Mouse (Mus musculus): ENCODE data around the gene Cdh3. TPM values are rescaled to one million over a fixed set of nuclear protein-coding genes. Genes with fewer than 3 reads are reported as not detected.

Gene Cdh3
- total and polyA plus RNA-seq, 3 experiments, result not detected

DNA sequence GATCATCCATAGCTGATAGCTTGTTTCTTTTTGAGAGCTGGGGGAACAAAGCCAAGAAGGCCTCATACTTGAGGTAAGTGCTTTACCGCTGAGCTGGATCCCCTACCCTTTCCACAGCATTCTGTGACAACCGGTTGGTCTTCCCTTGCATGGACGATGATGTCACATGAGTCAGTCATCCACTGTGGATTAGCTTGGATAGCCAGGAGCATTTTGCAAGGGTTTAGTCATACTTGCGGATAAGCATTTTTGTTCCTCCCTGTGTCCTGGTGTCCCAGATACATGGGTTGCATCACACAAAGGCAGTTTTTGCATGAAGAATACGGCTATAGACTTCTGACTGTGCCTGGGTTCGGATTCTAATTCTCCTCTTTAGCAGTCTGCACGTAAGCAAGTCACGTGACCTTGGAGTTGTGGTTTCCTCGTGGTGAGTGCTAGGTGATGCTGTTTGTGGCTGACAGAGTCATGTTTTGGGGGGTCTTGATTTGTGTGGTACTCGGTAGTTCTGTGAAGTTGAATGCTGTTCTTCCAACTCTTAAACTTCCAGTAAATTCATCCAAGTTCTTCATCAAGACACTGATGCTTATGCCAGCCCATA lies 19.3 kb downstream of the Cdh3 start:
- Histone ChIP-seq H3K4me2 (ENCODE audit: insufficient read depth, low read depth, poor library complexity, severe bottlenecking) (no peak overlapping the region), H3K27me3 (replicated peaks) (no peaks in the 10 kb centered on the region), H3K27ac (ENCODE audit: insufficient read depth, low read depth) (no peak overlapping the region), H3K9ac (ENCODE audit: insufficient read depth, low read depth) (no peak overlapping the region), H3K4me3 (replicated peaks in 1 of 3; ENCODE audit: low read depth in 2 of 3, low read length in 2 of 3, poor library complexity in 1 of 3) (no peak overlapping the region), H3K4me1 (ENCODE audit: control insufficient read depth in 1 of 2, insufficient read depth in 2 of 2) (peaks cover 3 to 5% of the 10 kb centered on the region in 2 experiments; a peak in 3 of 4 replicates), H3K36me3 (replicated peaks in 1 of 2; ENCODE audit: control insufficient read depth in 1 of 2, insufficient read depth in 1 of 2, low read length in 1 of 2) (no peaks in the 10 kb centered on the region), H3K9me3 (replicated peaks; ENCODE audit: low read length) (no peaks in the 10 kb centered on the region), H3K79me2 (replicated peaks; ENCODE audit: control insufficient read depth, extremely low read depth, insufficient read depth, poor library complexity, severe bottlenecking) (no peaks in the 10 kb centered on the region)
- in situ Hi-C loops (cut with MboI; ENCODE audit: low pct_ligation_motif_present, low pct_unique_long_range_greater_than_20kb, low sequenced_read_pairs), result no loop called here
- dilution Hi-C loops (cut with MboI; ENCODE audit: extremely low pct_ligation_motif_present, extremely low pct_unique_long_range_greater_than_20kb, low sequenced_read_pairs), result no loop called here
- TF ChIP-seq MAZ (IDR thresholded peaks at IDR 0.05; ENCODE audit: low read depth, low read length) (no peak), POLR2A (IDR thresholded peaks at IDR 0.05; ENCODE audit: low read depth, low read length) (no peak), ZMIZ1 (IDR thresholded peaks at IDR 0.05; ENCODE audit: low read depth, low read length) (no peak), CHD2 (IDR thresholded peaks at IDR 0.05; ENCODE audit: low read length) (no peak), PAX5 (IDR thresholded peaks at IDR 0.05; ENCODE audit: low read length) (no peak), IRF4 (IDR thresholded peaks at IDR 0.05; ENCODE audit: low read depth, low read length) (no peak), UBTF (IDR thresholded peaks at IDR 0.05; ENCODE audit: low read depth, low read length) (no peak)
- no peak for DNase-seq (ENCODE audit: extremely low read depth)

DNA sequence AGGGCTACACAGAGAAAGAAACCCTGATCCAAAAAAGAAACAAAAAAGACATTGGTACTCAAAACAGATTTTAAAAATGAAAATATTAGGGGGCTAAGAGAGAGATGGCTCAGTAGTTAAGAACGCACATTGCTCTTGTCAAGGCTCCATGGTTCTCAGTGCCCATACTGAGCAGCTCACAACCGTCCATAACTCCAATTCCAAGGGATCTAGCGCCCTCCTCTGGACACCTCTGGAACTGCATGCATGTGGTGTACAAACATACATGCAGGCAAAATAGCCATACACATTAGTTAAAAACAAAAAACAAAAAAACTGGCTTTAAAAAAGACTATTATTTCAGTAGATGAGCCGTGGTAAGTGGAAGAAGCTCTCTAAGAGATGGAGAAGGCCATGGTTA lies 19.9 kb downstream of the Cdh3 start:
- H3K9ac ChIP-seq (ENCODE audit: insufficient read depth, low read depth), result no peak overlapping the region
- no peaks in the 10 kb centered on the region for H3K9me3 ChIP-seq (replicated peaks; ENCODE audit: low read length)
- H3K4me1 ChIP-seq (ENCODE audit: control insufficient read depth in 1 of 2, insufficient read depth in 2 of 2), result peaks cover 3 to 5% of the 10 kb centered on the region in 2 experiments; a peak in 3 of 4 replicates
- dilution Hi-C loops (cut with MboI; ENCODE audit: extremely low pct_ligation_motif_present, extremely low pct_unique_long_range_greater_than_20kb, low sequenced_read_pairs), result no loop called here
- no peak overlapping the region for H3K4me2 ChIP-seq (ENCODE audit: insufficient read depth, low read depth, poor library complexity, severe bottlenecking)
- in situ Hi-C loops (cut with MboI; ENCODE audit: low pct_ligation_motif_present, low pct_unique_long_range_greater_than_20kb, low sequenced_read_pairs), result no loop called here
- H3K79me2 ChIP-seq (replicated peaks; ENCODE audit: control insufficient read depth, extremely low read depth, insufficient read depth, poor library complexity, severe bottlenecking), result no peaks in the 10 kb centered on the region
- no peaks in the 10 kb centered on the region for H3K27me3 ChIP-seq (replicated peaks)
- no peak overlapping the region for H3K27ac ChIP-seq (ENCODE audit: insufficient read depth, low read depth)
- peak; percentile 8 for DNase-seq (ENCODE audit: extremely low read depth)
- no peak overlapping the region for H3K4me3 ChIP-seq (replicated peaks in 1 of 3; ENCODE audit: low read depth in 2 of 3, low read length in 2 of 3, poor library complexity in 1 of 3)
- H3K36me3 ChIP-seq (replicated peaks in 1 of 2; ENCODE audit: control insufficient read depth in 1 of 2, insufficient read depth in 1 of 2, low read length in 1 of 2), result no peaks in the 10 kb centered on the region
- no peak for TF ChIP-seq GABPA (IDR thresholded peaks at IDR 0.05; ENCODE audit: insufficient replicate concordance, low read depth, low read length)
- TF ChIP-seq UBTF (IDR thresholded peaks at IDR 0.05; ENCODE audit: low read depth, low read length), result no peak
- no peak for TF ChIP-seq USF1 (IDR thresholded peaks at IDR 0.05; ENCODE audit: low read depth, low read length)
- TF ChIP-seq ZMIZ1 (IDR thresholded peaks at IDR 0.05; ENCODE audit: low read depth, low read length), result no peak
- TF ChIP-seq TCF12 (IDR thresholded peaks at IDR 0.05; ENCODE audit: low read depth, low read length), result no peak
- no peak for TF ChIP-seq HCFC1 (IDR thresholded peaks at IDR 0.05; ENCODE audit: low read depth, low read length)
- TF ChIP-seq E2F4 (IDR thresholded peaks at IDR 0.05; ENCODE audit: insufficient replicate concordance, low read depth, low read length), result no peak
- TF ChIP-seq POLR2AphosphoS2 (IDR thresholded peaks at IDR 0.05; ENCODE audit: low read depth, low read length), result no peak
- no peak for TF ChIP-seq BHLHE40 (IDR thresholded peaks at IDR 0.05; ENCODE audit: low read depth, low read length)
- no peak for TF ChIP-seq ETS1 (conservative IDR thresholded peaks at IDR 0.05; ENCODE audit: low read depth, low read length)
- no peak for TF ChIP-seq KAT2A (IDR thresholded peaks at IDR 0.05; ENCODE audit: insufficient replicate concordance, low read length)
- no peak for TF ChIP-seq MAZ (IDR thresholded peaks at IDR 0.05; ENCODE audit: low read depth, low read length)
- TF ChIP-seq SMC3 (IDR thresholded peaks at IDR 0.05; ENCODE audit: low read depth, low read length), result peak; percentile 27; the same call in 1 of the 2 replicates
- peak; percentile 38 for TF ChIP-seq RAD21 (IDR thresholded peaks at IDR 0.05; ENCODE audit: low read depth, low read length)
- TF ChIP-seq ZC3H11A (IDR thresholded peaks at IDR 0.05; ENCODE audit: low read depth, low read length), result no peak
- no peak for TF ChIP-seq IRF4 (IDR thresholded peaks at IDR 0.05; ENCODE audit: low read depth, low read length)
- peak; percentile 58 to 84 for TF ChIP-seq CTCF (conservative IDR thresholded peaks at IDR 0.05 in 1 of 2, IDR thresholded peaks at IDR 0.05 in 1 of 2; ENCODE audit: low read depth in 2 of 2, low read length in 2 of 2)
- TF ChIP-seq ELF1 (IDR thresholded peaks at IDR 0.05; ENCODE audit: low read depth, low read length), result no peak

All from CH12.LX (cell line).